Mouse (Mus musculus) liver, embryonic 14.5 days (tissue): ENCODE results near the gene Elp4. TPM values are rescaled to one million over a fixed set of nuclear protein-coding genes. Genes with fewer than 3 reads are reported as not detected.

Experiments
- ATAC-seq: fragments of 200-750 bp; cut with Nextera tagmentation; 2 replicates; pipeline ENCODE4 v1.8.0; 2017; ENCODE audit warnings: moderate number of reproducible peaks, mild to moderate bottlenecking, moderate library complexity; ENCODE audit not compliant: insufficient read depth
- DNase-seq, 3 experiments: peaks; one replicate each; pipeline ENCODE4 v3.0.0-alpha.2; 2012 to 2013; ENCODE audit warnings: low read depth in 3 of 3, low spot score in 3 of 3
- H3K27ac ChIP-seq: fragments of 300-500 bp; sonication (generic); 2 replicates; pipeline ENCODE4 v1.5.1; 2014; ENCODE audit warnings: moderate library complexity, mild to moderate bottlenecking, control low read depth, inconsistent platforms
- H3K27me3 ChIP-seq: fragments of 300-500 bp; sonication (generic); 2 replicates; pipeline ENCODE4 v1.6.1; 2014; ENCODE audit warnings: mild to moderate bottlenecking, low read length, moderate library complexity; ENCODE audit not compliant: control insufficient read depth, insufficient read depth
- H3K36me3 ChIP-seq: fragments of 300-500 bp; sonication (generic); replicated peaks from 2 replicates; pipeline ENCODE4 v1.6.1; 2014; ENCODE audit warnings: low read depth; ENCODE audit not compliant: control insufficient read depth, insufficient read depth
- H3K4me1 ChIP-seq, 2 experiments: fragments of 200-500 bp in 1 of 2; fragments of 300-500 bp in 1 of 2; sonication (generic) in 1 of 2; replicated peaks; 2 replicates each; pipeline ENCODE4 v1.6.1; 2012 to 2014; ENCODE audit warnings: antibody characterized with exemption in 1 of 2, inconsistent platforms in 1 of 2, low read length in 1 of 2; ENCODE audit not compliant: control insufficient read depth in 2 of 2, insufficient read depth in 2 of 2
- H3K4me2 ChIP-seq: fragments of 300-500 bp; sonication (generic); 2 replicates; pipeline ENCODE4 v1.6.1; 2014; ENCODE audit warnings: low read depth, mild to moderate bottlenecking, control low read depth, moderate library complexity
- H3K4me3 ChIP-seq, 2 experiments: fragments of 200-500 bp in 1 of 2; fragments of 300-500 bp in 1 of 2; sonication (generic) in 1 of 2; 2 replicates each; pipeline ENCODE4 v1.5.1; 2012 to 2014; ENCODE audit warnings: low read depth in 2 of 2, low read length in 2 of 2, mild to moderate bottlenecking in 2 of 2, control low read depth in 1 of 2, inconsistent platforms in 1 of 2, moderate library complexity in 1 of 2; ENCODE audit not compliant: insufficient read depth in 1 of 2
- H3K9ac ChIP-seq: fragments of 300-500 bp; sonication (generic); replicated peaks from 2 replicates; pipeline ENCODE4 v1.6.1; 2014; ENCODE audit warnings: mild to moderate bottlenecking, control low read depth, moderate library complexity
- H3K9me3 ChIP-seq: fragments of 300-500 bp; sonication (generic); 2 replicates; pipeline ENCODE4 v1.6.1; 2016; ENCODE audit warnings: low read length, mixed read lengths; ENCODE audit not compliant: control insufficient read depth
- CTCF ChIP-seq: IDR thresholded peaks from 2 replicates; pipeline ENCODE4 v1.5.1; 2016; ENCODE audit warnings: antibody characterized with exemption, low read depth, control low read depth
- EP300 ChIP-seq: IDR thresholded peaks from 2 replicates; pipeline ENCODE4 v1.6.1; 2016; ENCODE audit warnings: antibody characterized with exemption, low read depth
- whole genome bisulfite sequencing: fragments of 180-500 bp; shearing (Covaris S2); extraction: QIAGEN DNeasy Blood & Tissue Kit; methylation state at CpG from one replicate; pipeline ENCODE4 v1.1.7; 2014; ENCODE audit not compliant: insufficient replicate concordance; 5-methylcytosine and 5-hydroxymethylcytosine counted together
- polyA plus RNA-seq, 2 experiments: library from polyadenylated mRNA; depleted of rRNA in 1 of 2; stranded (reverse) in 1 of 2; unstranded in 1 of 2; fragments of >200 nt; fragmentation: Nextera tagmentation in 1 of 2; extraction: Ambion mirVana in 1 of 2; gene quantifications; 2 replicates each; pipeline versions ENCODE4 v1.2.1 to v1.2.3; 2012 to 2014

The Elp4 gene
- polyA plus RNA-seq, 2 experiments, result 5.3 to 11.8 TPM

- no peak overlapping the region for H3K4me2 ChIP-seq
- H3K4me1 ChIP-seq, result no peaks in the 10 kb centered on the region
- ATAC-seq, result no peak
- no peaks in the 10 kb centered on the region for H3K36me3 ChIP-seq
- no peak overlapping the region for H3K4me3 ChIP-seq
- no peak for TF ChIP-seq CTCF
- no peak for TF ChIP-seq EP300
- DNase-seq, result no peak
- WGBS, result 1% methylated on average over 35 of the region's 35 CpGs
- H3K27ac ChIP-seq, result no peak overlapping the region
- no peak overlapping the region for H3K9ac ChIP-seq
- peaks cover 99% of the 10 kb centered on the region for H3K27me3 ChIP-seq
- no peaks in the 10 kb centered on the region for H3K9me3 ChIP-seq
Measured at GRCm38 (mm10) chr2:105669371-105669861, 234.9 kb downstream of the Elp4 start.

- Histone ChIP-seq H3K4me1 (no peaks in the 10 kb centered on the region), H3K9ac (no peak within 1 kb of the TSS), H3K27ac (no peak within 1 kb of the TSS), H3K36me3 (no peaks in the 10 kb centered on the region), H3K9me3 (no peaks in the 10 kb centered on the region), H3K4me3 (no peak within 1 kb of the TSS), H3K27me3 (peaks cover 99% of the 10 kb centered on the region), H3K4me2 (no peak within 1 kb of the TSS)
- ATAC-seq (no peak), DNase-seq (no peak)
- TF ChIP-seq CTCF (no peak), EP300 (no peak)
- 3% methylated on average over 44 of the region's 44 CpGs for WGBS
Measured at GRCm38 (mm10) chr2:105668271-105669270, 235.8 kb downstream of the Elp4 start, which contains the start of gene Pax6. TSS of gene Pax6 (plus strand) at chr2:105668900.

- 1% methylated on average over 11 of the region's 11 CpGs for WGBS
- Histone ChIP-seq H3K9ac (no peak overlapping the region), H3K27me3 (peaks cover 99% of the 10 kb centered on the region), H3K4me2 (no peak overlapping the region), H3K4me3 (no peak overlapping the region), H3K4me1 (no peaks in the 10 kb centered on the region), H3K36me3 (no peaks in the 10 kb centered on the region), H3K27ac (no peak overlapping the region), H3K9me3 (no peaks in the 10 kb centered on the region)
- no peak for DNase-seq
- ATAC-seq, result no peak
- 0 out of 2 replicates have a peak, but pooled peaks have one; percentile 2 for TF ChIP-seq CTCF
- no peak for TF ChIP-seq EP300
Measured at GRCm38 (mm10) chr2:105667626-105667950, 236.8 kb downstream of the Elp4 start.

GRCm38 (mm10) chr2:105666763-105667625, 237.4 kb downstream of the Elp4 start:
- Histone ChIP-seq H3K27ac (no peak overlapping the region), H3K4me2 (no peak overlapping the region), H3K9ac (no peak overlapping the region), H3K9me3 (no peaks in the 10 kb centered on the region), H3K4me1 (no peaks in the 10 kb centered on the region), H3K4me3 (no peak overlapping the region), H3K36me3 (no peaks in the 10 kb centered on the region), H3K27me3 (peaks cover 99% of the 10 kb centered on the region)
- DNase-seq, result no peak
- no peak for TF ChIP-seq CTCF
- TF ChIP-seq EP300, result no peak
- ATAC-seq, result no peak
- 1% methylated on average over 41 of the region's 41 CpGs for WGBS
